Mouse (Mus musculus): ENCODE results near the gene Gab2. TPM values are rescaled to one million over a fixed set of nuclear protein-coding genes. Genes with fewer than 3 reads are reported as not detected.

Gene Gab2
- polyA plus RNA-seq, 1 experiment from 2014 or later: 4.7 TPM

- no peak for ATAC-seq (ENCODE audit: insufficient number of reproducible peaks, low FRiP score, low TSS enrichment, low read depth)
- 45% methylated on average over 2 of the region's 2 CpGs for whole genome bisulfite sequencing
Measured at GRCm38 (mm10) chr7:97151082-97151813, 69.9 kb downstream of the Gab2 start.

GRCm38 (mm10) chr7:97154756-97155487, 73.5 kb downstream of the Gab2 start:
- no peak for ATAC-seq (ENCODE audit: insufficient number of reproducible peaks, low FRiP score, low TSS enrichment, low read depth)
- Histone ChIP-seq H3K36me3 (no peaks in the 10 kb centered on the region), H3K4me2 (no peak overlapping the region), H3K4me3 (no peak overlapping the region), H3K27me3 (no peaks in the 10 kb centered on the region), H3K9me3 (no peaks in the 10 kb centered on the region), H3K4me1 (0 out of 2 replicates have a peak, but pooled peaks cover 8% of the 10 kb centered on the region), H3K27ac (no peak overlapping the region), H3K9ac (no peak overlapping the region)
- 55% methylated on average over 2 of the region's 2 CpGs for WGBS

More at GRCm38 (mm10) chr7:97151082-97151813, 69.9 kb downstream of the Gab2 start:
- Histone ChIP-seq H3K4me1 (0 out of 2 replicates have a peak, but pooled peaks cover 8% of the 10 kb centered on the region), H3K4me3 (no peak overlapping the region), H3K4me2 (no peak overlapping the region), H3K9ac (no peak overlapping the region), H3K9me3 (no peaks in the 10 kb centered on the region), H3K27me3 (no peaks in the 10 kb centered on the region), H3K36me3 (no peaks in the 10 kb centered on the region), H3K27ac (no peak overlapping the region)

- Histone ChIP-seq H3K4me1 (no peaks in the 10 kb centered on the region), H3K9ac (no peak overlapping the region), H3K4me2 (no peak overlapping the region), H3K4me3 (no peak overlapping the region), H3K36me3 (no peaks in the 10 kb centered on the region), H3K9me3 (no peaks in the 10 kb centered on the region), H3K27ac (no peak overlapping the region), H3K27me3 (no peaks in the 10 kb centered on the region)
- ATAC-seq (ENCODE audit: insufficient number of reproducible peaks, low FRiP score, low TSS enrichment, low read depth): no peak
- 76% methylated on average over 1 of the region's 1 CpGs for WGBS
Measured at GRCm38 (mm10) chr7:97164261-97164660, 82.9 kb downstream of the Gab2 start.

- 90% methylated on average over 1 of the region's 1 CpGs for WGBS
- Histone ChIP-seq H3K4me2 (no peak overlapping the region), H3K27ac (no peak overlapping the region), H3K4me1 (no peaks in the 10 kb centered on the region), H3K9ac (no peak overlapping the region), H3K27me3 (no peaks in the 10 kb centered on the region), H3K4me3 (no peak overlapping the region), H3K36me3 (no peaks in the 10 kb centered on the region), H3K9me3 (no peaks in the 10 kb centered on the region)
- ATAC-seq (ENCODE audit: insufficient number of reproducible peaks, low FRiP score, low TSS enrichment, low read depth): no peak
Measured at GRCm38 (mm10) chr7:97171089-97171488, 89.7 kb downstream of the Gab2 start.

GRCm38 (mm10) chr7:97171719-97172118, 90.3 kb downstream of the Gab2 start:
- ATAC-seq (ENCODE audit: insufficient number of reproducible peaks, low FRiP score, low TSS enrichment, low read depth): no peak
- Histone ChIP-seq H3K4me1 (no peaks in the 10 kb centered on the region), H3K4me2 (no peak overlapping the region), H3K9ac (no peak overlapping the region), H3K27ac (no peak overlapping the region), H3K9me3 (no peaks in the 10 kb centered on the region), H3K4me3 (no peak overlapping the region), H3K36me3 (no peaks in the 10 kb centered on the region), H3K27me3 (no peaks in the 10 kb centered on the region)
- WGBS: 75% methylated on average over 4 of the region's 4 CpGs

- H3K4me3 ChIP-seq: no peak overlapping the region
- H3K27ac ChIP-seq: no peak overlapping the region
- no peak overlapping the region for H3K4me2 ChIP-seq
- no peak for ATAC-seq (ENCODE audit: insufficient number of reproducible peaks, low FRiP score, low TSS enrichment, low read depth)
- H3K9ac ChIP-seq: no peak overlapping the region
- H3K4me1 ChIP-seq: no peaks in the 10 kb centered on the region
- H3K27me3 ChIP-seq: no peaks in the 10 kb centered on the region
- no peaks in the 10 kb centered on the region for H3K36me3 ChIP-seq
- H3K9me3 ChIP-seq: no peaks in the 10 kb centered on the region
- 76% methylated on average over 3 of the region's 3 CpGs for WGBS
Measured at GRCm38 (mm10) chr7:97172126-97172525, 90.7 kb downstream of the Gab2 start.

GRCm38 (mm10) chr7:97181931-97182330, 100.5 kb downstream of the Gab2 start:
- 88% methylated on average over 1 of the region's 1 CpGs for WGBS
- ATAC-seq (ENCODE audit: insufficient number of reproducible peaks, low FRiP score, low TSS enrichment, low read depth): no peak
- H3K4me3 ChIP-seq: no peak overlapping the region

GRCm38 (mm10) chr7:97183426-97183825, 102.0 kb downstream of the Gab2 start:
- WGBS: 50% methylated on average over 4 of the region's 4 CpGs
- Histone ChIP-seq H3K36me3 (no peaks in the 10 kb centered on the region), H3K9ac (no peak overlapping the region), H3K4me1 (no peaks in the 10 kb centered on the region), H3K4me3 (no peak overlapping the region), H3K9me3 (no peaks in the 10 kb centered on the region), H3K27ac (no peak overlapping the region), H3K27me3 (no peaks in the 10 kb centered on the region), H3K4me2 (no peak overlapping the region)
- ATAC-seq (ENCODE audit: insufficient number of reproducible peaks, low FRiP score, low TSS enrichment, low read depth): no peak

More at GRCm38 (mm10) chr7:97181931-97182330, 100.5 kb downstream of the Gab2 start:
- Histone ChIP-seq H3K4me2 (no peak overlapping the region), H3K9me3 (no peaks in the 10 kb centered on the region), H3K36me3 (no peaks in the 10 kb centered on the region), H3K4me1 (no peaks in the 10 kb centered on the region), H3K9ac (no peak overlapping the region), H3K27ac (no peak overlapping the region), H3K27me3 (no peaks in the 10 kb centered on the region)

GRCm38 (mm10) chr7:97184005-97184404, 102.6 kb downstream of the Gab2 start:
- 81% methylated on average over 1 of the region's 1 CpGs for WGBS
- H3K4me2 ChIP-seq: no peak overlapping the region

GRCm38 (mm10) chr7:97187387-97188081, 106.1 kb downstream of the Gab2 start:
- ATAC-seq (ENCODE audit: insufficient number of reproducible peaks, low FRiP score, low TSS enrichment, low read depth): no peak

More at GRCm38 (mm10) chr7:97184005-97184404, 102.6 kb downstream of the Gab2 start:
- no peak overlapping the region for H3K9ac ChIP-seq
- no peak overlapping the region for H3K27ac ChIP-seq
- H3K4me3 ChIP-seq: no peak overlapping the region
- no peak for ATAC-seq (ENCODE audit: insufficient number of reproducible peaks, low FRiP score, low TSS enrichment, low read depth)
- no peaks in the 10 kb centered on the region for H3K9me3 ChIP-seq
- no peaks in the 10 kb centered on the region for H3K27me3 ChIP-seq
- no peaks in the 10 kb centered on the region for H3K4me1 ChIP-seq
- no peaks in the 10 kb centered on the region for H3K36me3 ChIP-seq

GRCm38 (mm10) chr7:97189116-97189515, 107.7 kb downstream of the Gab2 start:
- no peak overlapping the region for H3K4me2 ChIP-seq
- no peak for ATAC-seq (ENCODE audit: insufficient number of reproducible peaks, low FRiP score, low TSS enrichment, low read depth)
- no peaks in the 10 kb centered on the region for H3K27me3 ChIP-seq
- H3K36me3 ChIP-seq: no peaks in the 10 kb centered on the region
- no peaks in the 10 kb centered on the region for H3K4me1 ChIP-seq
- H3K9me3 ChIP-seq: no peaks in the 10 kb centered on the region
- 24% methylated on average over 1 of the region's 1 CpGs for WGBS
- H3K9ac ChIP-seq: no peak overlapping the region
- no peak overlapping the region for H3K27ac ChIP-seq
- no peak overlapping the region for H3K4me3 ChIP-seq

More at GRCm38 (mm10) chr7:97187387-97188081, 106.1 kb downstream of the Gab2 start:
- no peaks in the 10 kb centered on the region for H3K9me3 ChIP-seq
- no peaks in the 10 kb centered on the region for H3K27me3 ChIP-seq
- 89% methylated on average over 2 of the region's 2 CpGs for WGBS
- no peak overlapping the region for H3K9ac ChIP-seq
- H3K4me3 ChIP-seq: no peak overlapping the region
- no peaks in the 10 kb centered on the region for H3K4me1 ChIP-seq
- no peaks in the 10 kb centered on the region for H3K36me3 ChIP-seq
- H3K4me2 ChIP-seq: no peak overlapping the region
- H3K27ac ChIP-seq: no peak overlapping the region

- Histone ChIP-seq H3K4me2 (no peak overlapping the region), H3K4me1 (no peaks in the 10 kb centered on the region), H3K4me3 (no peak overlapping the region), H3K9ac (no peak overlapping the region), H3K36me3 (no peaks in the 10 kb centered on the region), H3K27me3 (no peaks in the 10 kb centered on the region), H3K27ac (no peak overlapping the region), H3K9me3 (no peaks in the 10 kb centered on the region)
- ATAC-seq (ENCODE audit: insufficient number of reproducible peaks, low FRiP score, low TSS enrichment, low read depth): no peak
- 82% methylated on average over 2 of the region's 2 CpGs for WGBS
Measured at GRCm38 (mm10) chr7:97203907-97204306, 122.5 kb downstream of the Gab2 start.
